Mouse (Mus musculus) mesoderm, embryonic 11.5 days (tissue): ENCODE results near the gene Rrad.
A peak's percentile ranks its signal among the peaks of the same experiment; 100 is the strongest.

Source experiments
- DNase-seq: peaks from one replicate; pipeline ENCODE4 v3.0.0-alpha.2; 2012; ENCODE audit warnings: low read depth, low spot score

Gene Rrad

DNA sequence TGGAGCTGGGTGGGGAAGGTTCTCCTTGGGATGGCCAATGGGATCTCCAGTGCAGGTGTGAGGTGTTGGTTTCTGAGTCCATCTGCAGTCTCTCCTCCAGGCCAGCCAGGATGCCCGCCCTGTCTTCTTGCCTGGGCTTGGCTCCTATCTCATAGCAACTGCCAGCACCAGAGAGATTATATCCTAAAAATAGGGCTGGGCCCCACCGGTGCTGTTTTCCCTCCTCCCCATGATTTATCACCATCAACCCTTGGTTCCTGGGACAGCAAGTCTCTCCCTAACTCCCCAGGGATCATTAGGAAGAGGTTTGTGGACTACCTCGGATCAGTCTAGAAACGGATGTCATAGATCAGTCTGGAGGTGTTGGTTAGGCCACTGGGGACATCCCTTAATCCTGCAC, 18.0 kb downstream of the Rrad start:
- DNase-seq, result no peak

DNA sequence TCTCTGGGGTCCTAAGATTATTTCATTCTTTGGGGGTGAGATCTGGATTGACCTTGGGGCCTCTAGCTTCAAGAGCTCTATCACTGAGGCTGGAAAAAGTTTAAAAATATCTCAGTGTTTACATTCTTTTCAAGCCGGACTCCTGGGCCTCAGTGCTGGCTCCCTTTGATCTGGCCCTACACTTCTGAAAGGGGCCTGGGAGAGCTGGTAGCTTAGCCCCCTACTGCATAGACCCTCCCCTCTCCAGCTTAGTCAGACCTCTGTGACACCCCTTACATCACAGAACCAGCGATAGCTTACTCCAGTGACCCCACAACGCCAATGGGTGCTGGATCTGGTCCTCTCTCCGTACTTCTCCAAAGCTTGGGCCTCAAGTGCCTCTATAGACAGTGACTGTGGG, 19.5 kb downstream of the Rrad start:
- DNase-seq, result no peak

DNA sequence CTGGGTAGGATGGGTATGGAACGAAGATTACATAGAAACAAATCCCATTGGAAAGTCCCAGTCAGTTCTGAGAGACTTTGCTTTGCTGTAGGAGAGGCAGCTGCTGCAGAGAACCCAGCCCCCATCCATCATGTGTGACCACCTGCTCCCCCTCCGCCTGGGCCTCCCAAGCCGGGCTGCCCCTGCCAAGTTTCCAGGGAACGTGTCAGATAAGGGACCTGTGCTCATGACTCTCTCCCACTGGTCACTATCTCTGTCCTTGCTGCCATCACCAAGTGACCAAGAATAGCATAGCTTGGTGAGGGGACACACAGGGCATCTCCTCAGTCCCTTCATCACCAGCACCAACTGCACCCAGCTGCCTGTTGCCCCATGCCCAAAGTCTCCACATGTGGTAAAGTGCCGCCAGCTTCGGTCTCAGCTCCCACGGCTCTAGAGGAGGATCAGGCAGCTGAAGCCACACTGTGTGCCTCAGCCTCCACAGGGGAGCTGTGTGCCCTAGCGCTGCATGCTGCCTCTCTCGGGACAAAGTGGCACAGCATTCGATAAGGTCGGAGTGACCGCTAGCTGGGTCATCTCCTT, 20.9 kb downstream of the Rrad start:
- DNase-seq, result no peak

DNA sequence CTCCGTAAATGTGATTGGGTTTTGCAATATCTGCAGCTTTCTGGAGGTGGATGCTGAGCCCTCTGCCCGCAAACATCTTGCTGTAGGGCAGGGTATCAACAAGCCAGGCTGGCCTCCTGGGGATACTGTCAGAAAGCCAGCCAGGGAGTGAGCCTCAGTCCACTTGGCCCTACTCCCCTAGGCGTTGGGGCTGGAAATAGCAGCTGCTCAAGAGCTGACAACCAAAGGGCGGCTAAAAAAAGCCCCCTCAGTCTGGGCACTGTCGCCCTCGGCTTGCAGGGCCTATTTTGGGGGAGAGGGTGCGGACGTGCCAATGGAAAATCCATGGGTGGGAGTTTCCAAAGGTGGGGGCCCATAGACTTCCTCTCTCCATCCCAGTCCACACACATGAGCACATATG, 21.9 kb downstream of the Rrad start:
- DNase-seq, result no peak

DNA sequence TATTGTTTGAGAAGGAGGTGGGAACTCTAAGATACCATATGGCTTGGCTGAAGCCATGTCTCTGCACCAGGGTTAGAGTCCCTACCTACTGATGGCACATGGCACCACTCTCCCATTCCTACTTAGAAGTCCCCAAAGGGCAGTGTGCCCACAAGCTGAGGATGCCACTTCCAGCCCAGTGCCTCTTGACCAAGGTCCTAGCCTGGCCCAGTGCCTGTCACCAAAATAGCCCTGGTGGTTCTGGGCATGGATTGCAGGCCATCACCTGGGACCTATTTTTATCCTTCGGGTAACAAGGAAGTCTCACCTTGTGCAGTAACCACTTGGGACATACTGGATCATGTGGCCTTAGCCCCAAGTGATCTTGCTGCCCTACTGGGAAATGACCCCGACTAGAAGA, 23.2 kb downstream of the Rrad start:
- DNase-seq, result no peak

DNA sequence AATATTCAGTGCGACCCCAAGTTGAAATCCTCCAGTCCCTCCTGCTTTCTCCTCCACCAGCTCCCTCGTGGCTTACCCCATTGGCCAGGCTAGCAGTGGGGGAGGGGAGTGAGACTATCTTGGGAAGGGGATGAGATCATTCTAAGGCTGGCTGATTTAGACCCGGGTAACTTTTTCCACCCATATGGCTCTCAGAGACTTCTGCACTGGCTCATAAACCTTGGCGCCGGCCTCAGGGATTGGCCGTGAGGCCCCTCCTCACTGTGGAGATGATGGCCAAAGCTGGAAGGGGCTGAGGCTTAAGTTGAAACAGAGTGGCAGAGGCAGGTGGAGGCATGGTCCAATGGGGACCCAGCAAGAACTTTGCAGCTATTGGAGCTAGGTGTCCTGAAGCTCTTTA, 24.8 kb downstream of the Rrad start:
- DNase-seq, result no peak

DNA sequence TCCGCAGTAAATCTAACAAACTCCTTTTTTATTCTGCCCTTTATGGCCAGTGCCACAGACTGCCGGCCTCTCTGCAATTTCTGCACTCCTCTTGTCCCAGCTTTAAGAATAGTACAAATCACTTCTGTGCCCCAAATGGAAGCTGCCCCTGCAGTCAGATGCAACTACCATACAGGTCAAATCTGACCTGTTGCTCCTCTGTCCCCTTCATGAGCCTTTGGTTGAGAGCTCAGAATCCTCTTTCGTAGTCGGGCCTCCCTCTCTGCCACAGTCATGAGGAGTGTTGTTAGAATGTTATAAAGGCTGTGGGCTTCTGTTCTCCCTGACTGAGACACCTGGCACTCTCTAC, 27.9 kb downstream of the Rrad start:
- no peak for DNase-seq

DNA sequence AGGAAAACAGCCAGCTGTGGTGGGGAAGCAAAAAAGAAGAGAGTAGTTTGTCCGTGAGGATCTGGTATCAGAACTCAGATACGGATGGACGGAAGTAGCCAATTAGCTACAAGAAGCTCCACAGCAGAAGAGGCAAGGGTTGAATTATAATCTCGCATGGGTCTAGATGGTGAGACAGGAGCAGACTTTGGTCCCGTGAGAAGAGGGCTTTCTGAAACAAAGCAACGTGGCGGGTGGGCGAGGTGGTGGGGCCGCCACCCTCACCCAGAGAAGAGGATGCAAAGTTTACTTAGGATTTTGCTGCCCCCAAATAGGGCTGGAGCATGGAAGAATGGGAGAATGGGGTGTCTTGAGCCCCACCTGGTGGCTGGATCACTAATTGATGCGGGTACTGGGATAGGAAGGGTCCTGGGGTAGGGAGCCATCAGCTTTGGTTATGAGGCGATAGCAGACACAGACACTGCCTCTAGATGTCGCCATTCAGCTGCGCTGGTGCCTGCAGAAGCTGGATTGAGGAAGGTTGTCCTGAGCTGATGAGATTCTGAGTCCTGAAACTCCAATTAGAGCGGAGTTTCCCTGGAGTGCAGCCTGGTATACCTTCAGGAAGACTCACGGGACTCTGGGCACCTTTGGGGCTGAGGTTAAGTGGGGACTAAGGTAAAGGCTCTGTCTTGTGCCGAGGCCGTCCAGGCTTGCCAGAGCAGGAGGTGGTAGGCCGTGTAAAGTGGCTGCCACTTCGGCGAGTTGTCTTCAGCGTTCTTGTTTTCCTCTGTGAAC, 28.5 kb downstream of the Rrad start:
- peak; percentile 94 for DNase-seq

DNA sequence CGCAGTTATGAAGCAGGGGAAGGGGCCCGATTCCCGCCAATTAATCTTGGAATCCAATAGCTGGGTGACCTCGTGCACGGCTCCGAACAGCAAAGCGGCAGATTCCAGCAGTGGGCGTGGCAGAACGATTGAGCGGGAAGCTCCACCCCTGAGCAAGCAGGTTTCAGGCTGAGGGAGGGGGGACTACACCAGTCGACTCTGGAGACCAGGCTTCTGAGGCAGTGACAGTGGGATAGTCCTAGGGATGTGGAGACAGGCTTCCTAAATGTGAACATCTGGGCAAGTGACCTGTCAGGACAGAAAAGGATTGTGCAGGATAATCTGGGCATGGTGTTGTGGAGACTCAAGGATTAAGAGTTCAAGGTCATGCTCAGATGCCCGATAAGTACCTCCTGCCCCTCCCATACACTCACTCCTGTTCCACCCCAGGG, 29.2 kb downstream of the Rrad start:
- no peak for DNase-seq

DNA sequence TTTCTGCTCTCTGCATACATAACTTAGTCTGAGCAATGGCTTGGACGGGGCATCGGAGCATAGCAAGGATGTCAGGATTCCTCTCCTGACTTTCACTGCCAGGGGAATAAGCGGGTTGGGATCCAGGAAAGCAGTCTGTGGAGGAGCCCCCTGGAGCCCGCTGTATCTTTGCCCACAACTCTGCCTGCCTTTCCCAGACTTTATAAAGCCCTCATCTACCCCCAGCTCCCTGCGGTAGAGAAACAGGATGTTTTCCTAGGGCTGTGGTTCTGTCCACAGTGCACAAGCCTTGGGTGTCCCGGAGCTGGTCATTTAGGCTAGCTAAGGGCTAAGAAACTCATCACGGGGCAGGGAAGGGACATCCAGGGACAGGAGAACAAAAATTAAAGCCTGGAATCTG, 29.7 kb downstream of the Rrad start:
- DNase-seq, result no peak

DNA sequence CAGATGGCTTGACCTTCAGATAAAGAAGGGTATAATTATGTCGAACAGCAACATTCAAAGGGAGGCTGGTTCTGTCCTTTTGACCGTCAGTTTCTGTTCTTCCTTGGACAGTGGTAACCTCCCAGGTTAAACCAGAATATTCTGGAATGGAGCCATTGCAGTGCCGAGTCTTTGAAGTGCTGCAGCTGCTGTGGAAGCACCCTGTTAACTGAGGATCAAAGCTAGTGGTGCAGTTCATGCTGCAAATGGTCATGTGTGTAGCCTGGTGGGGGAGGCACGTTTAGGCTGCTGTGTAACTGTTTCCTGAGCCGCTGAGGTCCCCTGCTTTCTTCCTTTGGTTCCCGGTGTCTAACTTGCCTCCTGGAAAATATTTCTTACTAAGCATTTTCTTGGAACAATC, 32.6 kb downstream of the Rrad start:
- no peak for DNase-seq

DNA sequence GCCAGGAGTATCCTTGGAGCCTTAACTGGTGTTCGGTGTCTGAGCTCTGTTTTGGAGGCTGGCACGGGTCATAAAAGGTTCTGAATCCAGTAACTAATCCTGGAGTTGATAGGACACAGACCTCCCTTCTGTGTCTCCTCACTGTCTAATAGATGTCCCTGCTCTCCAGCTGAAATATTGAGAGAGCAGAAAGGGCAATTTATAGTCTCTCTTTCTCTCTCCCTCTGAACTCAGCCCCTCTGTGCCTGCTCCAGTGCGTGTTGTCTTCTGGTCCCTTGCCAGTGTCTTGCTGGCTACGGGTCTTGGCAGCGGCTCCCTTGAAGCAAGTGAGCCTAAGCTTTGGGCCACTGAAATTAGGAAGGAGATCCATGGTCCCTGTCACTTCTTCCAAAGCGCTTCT, 33.5 kb downstream of the Rrad start:
- no peak for DNase-seq

DNA sequence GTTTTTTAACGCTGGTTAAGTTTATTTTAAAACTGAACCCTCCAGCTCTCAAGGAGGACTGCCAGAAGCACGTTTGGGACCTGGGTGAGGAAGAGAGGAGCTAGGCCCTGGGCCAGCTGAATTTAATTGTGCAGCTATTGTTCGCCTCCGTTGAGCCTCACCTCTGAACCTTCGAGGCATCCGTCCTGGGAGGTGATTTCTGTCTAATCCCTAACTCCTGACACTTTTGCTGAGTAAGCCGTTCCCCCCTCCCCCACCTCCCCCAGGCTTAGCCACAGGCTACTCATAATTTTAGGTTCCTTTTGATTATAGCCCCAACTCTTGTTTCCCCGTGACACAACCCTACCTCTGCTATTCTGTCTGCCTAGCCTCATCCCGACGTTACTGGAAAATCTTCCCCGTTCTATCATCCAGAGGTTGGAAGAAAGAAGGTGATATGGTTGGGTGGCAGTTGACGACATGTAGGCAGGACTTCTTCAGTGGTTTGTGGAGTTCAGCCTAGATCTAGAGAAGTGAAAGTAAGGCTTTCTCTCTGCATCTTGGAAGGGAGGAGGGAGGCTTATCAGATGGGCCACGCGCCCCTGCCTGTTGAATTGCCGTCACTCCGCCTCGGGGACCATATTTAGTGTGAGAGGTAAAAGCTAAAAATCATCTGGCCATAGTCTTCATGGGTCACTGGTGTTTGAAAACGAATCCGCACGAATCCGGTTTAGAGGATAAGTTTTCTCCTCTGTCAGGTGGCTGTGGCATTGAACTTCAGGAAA, 35.2 kb downstream of the Rrad start:
- no peak for DNase-seq

DNA sequence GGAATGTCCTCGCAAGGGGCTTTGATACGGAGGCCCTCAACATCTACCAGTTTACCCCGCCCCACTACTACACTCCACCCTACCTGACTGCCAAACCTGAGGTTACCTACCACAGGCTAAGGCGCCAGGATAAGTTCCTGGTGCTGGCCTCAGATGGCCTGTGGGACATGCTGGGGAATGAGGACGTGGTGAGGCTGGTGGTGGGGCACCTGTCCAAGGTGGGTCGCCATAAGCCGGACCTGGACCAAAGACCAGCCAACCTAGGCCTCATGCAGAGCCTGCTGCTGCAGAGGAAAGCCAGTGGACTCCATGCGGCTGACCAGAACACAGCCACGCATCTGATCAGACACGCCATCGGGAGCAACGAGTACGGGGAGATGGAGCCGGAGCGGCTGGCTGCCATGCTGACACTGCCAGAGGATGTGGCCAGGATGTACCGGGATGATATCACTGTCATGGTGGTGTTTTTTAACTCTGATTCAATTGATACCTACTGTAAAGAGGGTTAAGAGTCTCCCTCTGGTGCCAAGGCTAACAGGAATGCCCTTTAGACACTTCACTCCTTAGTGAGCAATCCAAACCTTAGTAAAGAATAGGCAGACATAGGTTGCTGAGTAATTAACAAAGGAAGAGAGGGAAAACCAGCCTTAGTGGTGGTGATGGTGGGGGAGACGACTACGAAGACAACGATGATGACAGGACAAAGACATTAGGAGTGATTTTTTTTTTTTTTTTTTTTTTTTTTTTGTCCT, 36.3 kb downstream of the Rrad start:
- no peak for DNase-seq

DNA sequence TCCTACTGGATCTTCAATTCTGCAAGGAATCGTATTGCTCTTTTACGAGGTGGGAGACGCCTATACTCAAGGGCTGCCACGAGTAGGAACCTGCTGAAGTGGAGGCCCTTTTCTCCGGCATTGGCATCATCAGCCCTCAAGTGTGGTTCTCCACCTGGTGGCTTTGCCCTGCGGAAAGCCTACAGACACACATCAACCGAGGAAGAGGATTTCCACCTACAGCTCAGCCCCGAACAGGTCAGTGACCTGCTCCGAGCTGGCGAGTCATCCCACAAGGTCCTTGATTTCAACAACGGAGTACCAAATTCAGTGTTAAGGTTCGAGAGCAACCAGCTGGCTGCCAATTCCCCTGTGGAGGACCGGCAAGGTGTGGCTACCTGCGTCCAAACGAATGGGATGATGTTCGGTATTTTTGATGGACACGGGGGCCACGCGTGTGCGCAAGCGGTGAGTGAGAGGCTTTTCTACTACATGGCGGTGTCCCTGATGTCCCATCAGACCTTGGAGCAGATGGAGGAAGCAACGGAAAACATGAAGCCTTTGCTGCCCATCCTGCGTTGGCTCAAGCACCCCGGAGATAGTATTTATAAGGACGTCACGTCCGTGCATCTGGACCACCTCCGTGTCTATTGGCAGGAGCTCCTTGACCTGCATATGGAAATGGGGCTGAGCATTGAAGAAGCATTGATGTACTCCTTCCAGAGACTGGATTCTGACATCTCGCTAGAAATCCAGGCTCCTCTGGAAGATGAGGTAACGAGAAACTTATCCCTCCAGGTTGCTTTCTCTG, 37.4 kb downstream of the Rrad start:
- no peak for DNase-seq

DNA sequence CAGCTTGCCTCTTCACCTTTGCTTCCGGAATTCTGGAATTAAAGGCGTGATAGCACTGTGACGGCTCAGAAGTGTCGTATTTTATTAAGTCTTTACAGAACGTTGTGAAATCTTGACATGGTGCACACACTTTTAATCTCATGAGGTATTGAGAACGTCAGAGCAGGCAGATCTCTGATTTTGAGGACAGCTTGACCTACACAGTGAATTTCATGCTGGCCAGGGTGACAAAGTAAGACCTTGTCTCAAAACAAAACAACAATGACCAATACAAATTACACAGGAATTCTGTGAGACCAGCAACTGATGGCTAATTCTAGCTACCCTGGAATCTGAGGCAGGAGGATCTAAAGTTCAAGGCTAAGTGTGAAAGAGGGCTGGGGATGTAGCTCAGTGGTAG, 38.6 kb downstream of the Rrad start:
- no peak for DNase-seq

DNA sequence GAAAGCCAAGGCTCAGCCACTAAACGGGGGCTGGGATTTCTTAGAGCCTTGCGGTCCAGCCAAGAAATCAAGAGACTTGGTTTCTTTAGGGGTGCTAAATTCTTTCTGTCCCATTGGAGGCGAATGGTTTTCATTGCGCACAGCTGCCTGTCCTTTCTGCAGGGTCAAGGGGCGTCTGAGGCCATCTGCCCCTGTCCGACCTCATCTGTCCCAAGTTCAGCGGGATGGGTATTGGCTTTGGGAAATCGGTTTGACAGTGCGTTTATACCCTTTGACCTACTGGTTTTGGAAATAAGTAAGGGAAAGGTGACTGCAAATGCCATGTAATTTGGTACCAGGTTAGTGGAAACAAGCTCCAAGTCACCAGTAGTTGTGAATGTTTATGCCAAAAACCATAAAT, 39.3 kb downstream of the Rrad start:
- no peak for DNase-seq

DNA sequence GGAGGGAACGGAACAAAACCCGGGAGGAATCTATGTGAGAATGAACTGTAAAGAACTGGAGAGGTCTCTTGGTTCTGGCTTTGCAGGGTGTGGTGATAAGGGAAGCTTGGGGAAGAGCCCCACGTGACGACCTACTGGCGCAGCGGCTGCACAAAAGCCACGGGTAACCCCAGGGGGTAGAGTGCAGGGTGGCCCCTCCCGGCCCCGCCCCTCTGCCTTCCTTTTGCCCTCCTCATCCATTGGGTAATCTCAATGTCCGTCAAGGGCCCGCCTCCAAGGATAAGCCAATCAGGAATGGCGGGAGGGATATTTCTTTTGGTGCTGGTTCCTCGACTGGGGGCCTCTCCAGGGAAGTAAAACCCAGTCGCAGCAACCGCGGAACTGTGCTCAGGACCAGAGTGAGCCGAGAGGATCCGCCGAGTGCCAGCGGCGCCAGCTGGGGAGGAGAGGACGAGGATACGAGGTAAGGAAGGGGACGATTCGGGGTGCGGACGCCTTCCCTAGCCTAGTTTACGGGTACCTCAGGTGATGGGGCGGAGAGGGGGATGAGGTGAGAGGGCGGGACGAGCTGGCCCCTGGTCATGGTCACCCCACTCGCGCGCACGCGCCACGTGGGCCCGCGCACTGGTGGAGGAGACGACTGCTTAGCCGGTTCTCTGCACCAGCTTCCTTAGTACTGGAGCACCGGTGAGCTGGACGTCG, 39.8 kb downstream of the Rrad start, which contains the start of gene Pdp2:
Pdp2 (plus strand) TSS at position 319 of the 702 bp plus-strand sequence.
- peak; percentile 94 for DNase-seq

DNA sequence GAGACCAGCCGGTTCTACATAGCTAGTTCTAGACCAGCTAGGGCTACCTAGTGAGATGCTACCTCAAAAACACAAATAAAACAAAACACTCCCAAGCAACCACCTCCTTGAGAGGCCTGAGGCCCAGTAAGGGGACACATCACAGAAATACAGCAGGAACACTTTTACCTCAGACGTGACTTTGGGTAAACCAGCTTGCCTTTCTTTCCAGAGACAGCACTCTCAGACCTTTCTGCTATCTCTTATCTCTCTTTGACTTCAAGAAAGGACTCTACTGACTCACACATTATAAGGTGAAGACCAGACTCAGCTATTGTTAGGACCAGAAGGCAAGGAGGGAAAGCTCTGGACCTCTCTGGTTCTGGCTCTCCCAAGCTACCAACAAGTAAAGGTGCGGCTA, 40.8 kb downstream of the Rrad start:
- DNase-seq, result no peak

DNA sequence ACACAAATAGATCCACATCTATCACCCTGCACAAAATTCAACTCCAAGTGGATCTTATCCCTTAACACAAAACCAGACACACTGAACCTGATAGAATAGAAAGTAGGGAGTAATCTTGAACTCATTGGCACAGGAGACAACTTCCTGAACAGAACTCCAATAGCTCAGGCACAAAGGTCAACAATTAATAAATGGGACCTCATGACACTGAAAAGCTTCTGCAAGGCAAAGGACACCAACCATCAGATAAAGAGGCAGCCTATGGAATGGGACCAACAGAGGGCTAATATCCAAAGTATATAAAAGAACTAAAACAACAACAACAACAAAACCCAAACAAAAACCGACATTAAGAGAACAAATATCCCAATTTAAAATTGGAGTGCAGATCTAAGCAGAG, 46.6 kb downstream of the Rrad start:
- DNase-seq, result no peak
